Mouse (Mus musculus) ES-Bruce4 (cell line): ENCODE data around the gene Ttc30a1.

Experiments used
- EP300 ChIP-seq: IDR thresholded peaks from 2 replicates; pipeline ENCODE4 v1.6.1; 2011; ENCODE audit warnings: low read depth, low read length; ENCODE audit not compliant: insufficient read depth
- POLR2A ChIP-seq: IDR thresholded peaks from one replicate; pipeline ENCODE4 v1.8.1; 2011; ENCODE audit warnings: low read length; ENCODE audit not compliant: insufficient read depth

- TF ChIP-seq EP300 = no peak
- TF ChIP-seq POLR2A = no peak
Observed at GRCm38 (mm10) chr2:75930941-75931340, 50.8 kb downstream of the Ttc30a1 start.
